Mouse (Mus musculus) gastrocnemius, adult 2 months (tissue): ENCODE results near the gene Gfpt2. TPM values are rescaled to one million over a fixed set of nuclear protein-coding genes. Genes with fewer than 3 reads are reported as not detected.

ENCODE experiments used
- DNase-seq: peaks from one replicate; pipeline ENCODE4 v3.0.0; 2022
- H3K27ac ChIP-seq: fragments of 200-600 bp; 2 replicates; pipeline ENCODE4 v1.8.1; 2022; ENCODE audit warnings: mild to moderate bottlenecking
- H3K4me3 ChIP-seq: fragments of 200-600 bp; 2 replicates; pipeline ENCODE4 v1.8.1; 2022; ENCODE audit warnings: mild to moderate bottlenecking, moderate library complexity
- CTCF ChIP-seq: fragments of 200-600 bp; IDR thresholded peaks from 2 replicates; pipeline ENCODE4 v1.8.1; 2022; ENCODE audit warnings: antibody characterized with exemption, mild to moderate bottlenecking, moderate library complexity
- intact Hi-C: fragments of 180-260 bp; cut with DNase I; formaldehyde crosslinking; loops from one replicate; pipeline ENCODE4 v1.15.1; 2025
- total RNA-seq, 2 experiments: library from RNA; stranded (reverse); gene quantifications; 2 replicates each; pipeline ENCODE4 v1.2.3; 2021

The Gfpt2 gene
- total RNA-seq, 2 experiments from 2014 or later, result 7.5 to 11.1 TPM

DNA sequence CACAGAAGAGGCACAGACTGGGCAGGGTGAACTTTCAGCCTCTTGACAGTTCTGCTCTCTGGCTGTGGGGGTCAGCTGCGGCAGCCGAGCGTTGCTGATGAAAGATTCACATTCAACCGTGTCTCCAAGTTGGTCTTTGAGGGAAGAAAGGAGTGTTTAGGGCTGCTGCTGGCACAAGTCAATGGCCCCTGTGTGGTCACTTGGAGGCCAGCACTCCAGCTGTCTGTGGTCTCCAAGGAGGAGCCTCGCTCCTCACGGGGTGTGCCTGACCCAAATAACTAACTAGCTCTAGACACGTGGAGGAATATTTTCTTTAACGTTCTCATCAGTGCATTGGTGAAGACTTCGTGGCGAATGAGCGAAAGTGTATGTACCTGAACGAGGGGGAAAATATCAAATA lies 38.0 kb downstream of the Gfpt2 start:
- TF ChIP-seq CTCF, result no peak
- intact Hi-C loops, result no loop called here

DNA sequence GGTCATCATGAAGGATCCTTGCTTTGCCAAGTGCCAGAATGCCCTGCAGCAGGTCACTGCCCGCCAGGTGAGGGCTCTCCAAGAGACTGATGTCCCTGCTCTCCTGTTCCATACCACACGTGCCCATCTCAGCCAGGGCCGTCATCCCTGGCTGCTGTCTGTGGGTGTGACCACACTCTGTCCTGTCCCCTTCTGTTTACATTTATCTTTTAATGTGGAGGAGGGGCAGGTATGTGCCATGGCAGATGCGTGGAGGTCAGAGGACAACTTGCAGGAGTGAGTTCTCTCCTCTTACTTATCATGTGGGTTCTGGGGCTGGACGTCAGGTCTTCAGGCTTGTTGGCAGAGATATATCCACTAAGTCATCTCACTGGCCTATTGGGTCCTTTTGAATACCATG lies 39.0 kb downstream of the Gfpt2 start:
- Histone ChIP-seq H3K4me3 (no peak overlapping the region), H3K27ac (no peak overlapping the region)
- TF ChIP-seq CTCF, result no peak
- intact Hi-C loops, result no loop called here
- DNase-seq, result no peak

More for the DNA sequence above, 38.0 kb downstream of the Gfpt2 start:
- DNase-seq, result no peak
- Histone ChIP-seq H3K27ac (no peak overlapping the region), H3K4me3 (no peak overlapping the region)

DNA sequence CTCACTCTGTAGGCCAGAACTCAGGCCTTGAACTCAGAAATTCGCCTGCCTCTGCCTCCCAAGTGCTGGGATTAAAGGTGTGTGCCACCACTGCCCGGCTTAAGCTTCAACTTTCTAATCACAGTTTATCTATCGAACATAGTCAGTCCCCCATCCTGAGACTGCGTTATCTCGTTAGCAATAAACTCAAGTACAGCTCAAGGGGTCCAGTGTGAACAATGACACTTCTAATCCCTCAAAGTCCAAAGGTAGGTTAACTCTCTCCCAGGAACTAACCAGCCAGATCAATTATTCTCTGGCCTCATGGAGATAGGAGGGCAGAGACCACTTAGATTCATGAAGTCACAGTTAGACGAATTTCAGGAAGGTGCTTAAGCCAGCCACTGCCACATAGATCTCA lies 40.3 kb downstream of the Gfpt2 start:
- no peak overlapping the region for H3K27ac ChIP-seq
- intact Hi-C loops, result no loop called here
- no peak overlapping the region for H3K4me3 ChIP-seq
- no peak for DNase-seq
- no peak for TF ChIP-seq CTCF

GRCm38 (mm10) chr11:49835257-49835956 lies 41.4 kb downstream of the Gfpt2 start:
- intact Hi-C loops, result no loop called here
- DNase-seq, result no peak
- no peak for TF ChIP-seq CTCF

GRCm38 (mm10) chr11:49837717-49838407 lies 43.9 kb downstream of the Gfpt2 start:
- no peak for DNase-seq
- intact Hi-C loops, result no loop called here
- TF ChIP-seq CTCF, result no peak
- H3K27ac ChIP-seq, result no peak overlapping the region
- no peak overlapping the region for H3K4me3 ChIP-seq

More at GRCm38 (mm10) chr11:49835257-49835956, 41.4 kb downstream of the Gfpt2 start:
- no peak overlapping the region for H3K27ac ChIP-seq
- no peak overlapping the region for H3K4me3 ChIP-seq

DNA sequence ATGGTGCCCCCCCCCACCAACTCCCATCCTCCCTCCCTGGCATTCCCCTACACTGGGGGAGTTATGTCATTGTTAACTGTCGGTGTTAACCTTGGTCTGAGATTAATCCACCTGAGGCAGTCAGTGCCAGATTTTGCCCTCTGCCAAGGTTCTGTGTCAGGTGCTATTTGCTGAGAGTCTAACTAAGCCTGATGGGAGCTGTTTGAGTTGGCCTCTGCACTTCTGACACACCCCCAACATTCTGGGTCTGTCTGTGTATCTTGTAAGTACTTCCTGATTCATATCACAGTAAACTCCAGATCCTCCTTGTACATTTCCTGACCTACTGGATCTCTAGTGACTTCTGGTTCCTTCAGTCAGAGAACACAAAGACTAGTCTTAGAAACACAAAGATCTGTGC lies 46.7 kb downstream of the Gfpt2 start:
- Histone ChIP-seq H3K27ac (no peak overlapping the region), H3K4me3 (no peak overlapping the region)
- intact Hi-C loops, result no loop called here
- no peak for DNase-seq
- TF ChIP-seq CTCF, result no peak

- no peak for TF ChIP-seq CTCF
- H3K4me3 ChIP-seq, result no peak overlapping the region
- no peak for DNase-seq
- intact Hi-C loops, result no loop called here
- no peak overlapping the region for H3K27ac ChIP-seq
Observed at GRCm38 (mm10) chr11:49841886-49842285, 47.9 kb downstream of the Gfpt2 start.

GRCm38 (mm10) chr11:49842718-49843117 lies 48.7 kb downstream of the Gfpt2 start:
- Histone ChIP-seq H3K4me3 (no peak overlapping the region), H3K27ac (no peak overlapping the region)
- TF ChIP-seq CTCF, result no peak
- intact Hi-C loops, result no loop called here
- DNase-seq, result no peak

GRCm38 (mm10) chr11:49844311-49844710 lies 50.3 kb downstream of the Gfpt2 start:
- Histone ChIP-seq H3K27ac (no peak overlapping the region), H3K4me3 (no peak overlapping the region)
- no peak for DNase-seq
- intact Hi-C loops, result no loop called here
- no peak for TF ChIP-seq CTCF

DNA sequence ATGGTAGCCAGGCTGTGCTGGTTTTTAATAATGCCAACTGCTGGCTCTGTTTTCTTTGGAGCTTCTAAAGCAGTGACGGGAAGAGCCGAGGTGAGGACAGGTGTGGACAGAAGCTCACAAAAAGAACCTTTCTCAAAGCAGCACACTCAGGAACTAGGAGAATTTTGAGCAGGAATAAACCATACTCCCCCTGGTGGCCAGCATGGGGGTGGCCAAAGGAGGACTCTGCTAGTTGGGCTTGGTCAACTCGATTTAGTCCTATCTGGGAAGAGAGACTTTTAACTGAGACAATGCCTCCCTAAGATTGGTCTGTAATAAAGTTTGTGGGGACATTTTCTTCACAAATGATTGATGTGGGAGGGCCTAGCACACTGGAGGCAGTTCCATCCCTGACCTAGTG lies 51.0 kb downstream of the Gfpt2 start:
- Histone ChIP-seq H3K27ac (no peak overlapping the region), H3K4me3 (no peak overlapping the region)
- intact Hi-C loops, result loop anchor here (1.0 to 5.0 kb wide), 2 partner anchors 117 to 133 kb away; partner anchors contain the start of gene Cnot6
- peak; percentile 88 for TF ChIP-seq CTCF
- DNase-seq, result peak; percentile 66

DNA sequence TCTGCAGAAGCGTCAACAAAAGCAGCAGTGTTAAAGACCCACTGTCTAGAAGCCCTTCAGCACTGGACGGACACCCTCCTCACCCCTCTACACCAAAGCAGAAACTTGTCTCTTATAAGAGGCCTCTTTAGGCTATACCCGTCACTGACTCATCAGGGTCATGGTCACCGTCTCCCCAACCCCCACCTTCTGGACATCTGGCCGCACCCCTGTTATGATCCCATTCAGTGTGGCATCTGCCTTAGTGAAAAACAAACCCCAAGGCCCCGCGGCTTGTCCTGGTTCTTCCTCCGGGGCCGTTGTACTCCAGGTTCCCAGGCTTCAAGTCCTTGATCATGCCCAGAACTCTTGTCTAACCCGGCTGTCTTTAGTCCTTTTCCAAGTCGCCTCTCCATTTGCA lies 52.0 kb downstream of the Gfpt2 start:
- Histone ChIP-seq H3K27ac (peak overlapping the region; percentile 91), H3K4me3 (peak overlapping the region; percentile 98)
- DNase-seq, result peak; percentile 32
- intact Hi-C loops, result loop anchor here (1.0 to 5.0 kb wide), 3 partner anchors 118 to 193 kb away; partner anchors contain the start of gene Cnot6
- no peak for TF ChIP-seq CTCF

DNA sequence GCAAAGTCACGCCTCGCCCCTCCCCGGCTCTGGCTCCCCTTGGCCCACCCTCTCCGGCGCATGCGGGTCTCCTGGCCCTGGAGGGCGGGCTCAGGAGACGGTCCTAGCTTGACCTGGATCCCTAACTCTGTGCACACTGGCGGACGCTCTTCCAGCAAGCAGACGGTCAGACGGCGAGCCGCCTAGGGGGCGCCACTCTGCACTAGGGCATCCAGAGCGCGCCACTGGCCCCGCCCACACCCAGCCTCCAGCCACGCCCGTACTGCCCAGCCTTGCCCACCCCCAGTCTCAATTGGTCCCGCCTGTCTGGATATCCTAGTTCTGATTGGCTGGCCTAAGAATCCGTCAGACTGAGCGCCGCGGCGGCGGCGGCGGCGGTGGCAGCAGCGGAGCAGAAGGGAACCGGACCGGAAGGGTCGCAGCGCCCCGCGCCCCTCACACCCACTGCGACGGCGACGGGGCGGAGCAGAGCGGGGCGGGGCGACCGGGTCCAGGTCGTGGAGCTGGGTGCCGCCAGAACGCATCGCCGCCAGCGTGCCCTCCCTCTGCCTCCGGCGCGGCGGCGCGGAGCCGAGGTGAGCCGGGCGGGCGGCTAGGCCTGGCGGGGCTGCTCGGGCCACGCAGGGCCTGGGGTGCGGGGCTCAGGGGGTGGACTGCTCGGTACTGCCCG lies 52.6 kb downstream of the Gfpt2 start, which contains the start of gene Mapk9:
Gene Mapk9 (plus strand): TSS at position 351 of the 670 bp plus-strand sequence.
- DNase-seq, result peak; percentile 99
- Histone ChIP-seq H3K4me3 (peak within 1 kb of the TSS; percentile 98), H3K27ac (peak within 1 kb of the TSS; percentile 91)
- peak; percentile 94 for TF ChIP-seq CTCF
- intact Hi-C loops, result loop anchor here (2.0 to 5.0 kb wide), 2 partner anchors 134 to 194 kb away; partner anchors contain the start of gene Cnot6
